Mouse (Mus musculus) gastrocnemius, adult 18-20 months (tissue): ENCODE results near the gene Olfr97. TPM values are rescaled to one million over a fixed set of nuclear protein-coding genes. Genes with fewer than 3 reads are reported as not detected.
A peak's percentile ranks its signal among the peaks of the same experiment; 100 is the strongest.
"Not testable (repeated sequence)": the region's sequence is repeated elsewhere in the genome, so short reads cannot be mapped to it uniquely, and the experiment has no call there.

ENCODE experiments used
- DNase-seq: peaks from one replicate; pipeline ENCODE4 v3.0.0; 2021; ENCODE audit warnings: low spot score
- long read RNA-seq, 2 experiments: library from polyadenylated mRNA; stranded (forward); transcript quantifications; one replicate each; pipeline ENCODE4 v2.0.0; 2021
- total RNA-seq, 2 experiments: library from RNA; stranded (reverse); gene quantifications; 2 replicates each; pipeline ENCODE4 v1.2.3; 2021

Olfr97 gene
- not detected for total RNA-seq
- long read RNA-seq, experiment 1: 0 reads
- long read RNA-seq, experiment 2: 0 reads

- DNase-seq: not testable (repeated sequence)
Observed at GRCm38 (mm10) chr17:37237230-37237629, at the start of gene Olfr97. TSS of gene Olfr97 (minus strand) at chr17:37237330.

- DNase-seq: no peak
Observed at GRCm38 (mm10) chr17:37283360-37283759, 46.2 kb upstream of the Olfr97 start, which contains the start of gene Olfr99. TSS of gene Olfr99 (minus strand) at chr17:37283460.

GRCm38 (mm10) chr17:37280331-37280730, 43.2 kb upstream of the Olfr97 start:
- DNase-seq: peak; percentile 45

GRCm38 (mm10) chr17:37276573-37276972, 39.4 kb upstream of the Olfr97 start:
- no peak for DNase-seq

GRCm38 (mm10) chr17:37275626-37276248, 38.6 kb upstream of the Olfr97 start:
- DNase-seq: no peak

- DNase-seq: peak; percentile 58
Observed at GRCm38 (mm10) chr17:37270702-37271092, 33.6 kb upstream of the Olfr97 start.

GRCm38 (mm10) chr17:37270058-37270701, 33.0 kb upstream of the Olfr97 start, which contains the start of gene H2-M3:
TSS of gene H2-M3 (plus strand) at chr17:37270220.
- peak; percentile 95 for DNase-seq

GRCm38 (mm10) chr17:37263626-37264025, 26.5 kb upstream of the Olfr97 start, which contains the start of gene Olfr98:
TSS of gene Olfr98 (minus strand) at chr17:37263749.
- DNase-seq: peak; percentile 15

GRCm38 (mm10) chr17:37250544-37250943, 13.4 kb upstream of the Olfr97 start:
- DNase-seq: no peak

GRCm38 (mm10) chr17:37249460-37249859, 12.3 kb upstream of the Olfr97 start:
- no peak for DNase-seq

GRCm38 (mm10) chr17:37246715-37247114, 9.6 kb upstream of the Olfr97 start:
- peak; percentile 51 for DNase-seq

- no peak for DNase-seq
Observed at GRCm38 (mm10) chr17:37242198-37242597, 5.1 kb upstream of the Olfr97 start.

GRCm38 (mm10) chr17:37221879-37222278, 15.3 kb downstream of the Olfr97 start:
- no peak for DNase-seq

GRCm38 (mm10) chr17:37219846-37220245, 17.3 kb downstream of the Olfr97 start, which contains the start of gene Olfr96:
TSS of gene Olfr96 (plus strand) at chr17:37220146.
- DNase-seq: no peak

- peak; percentile 58 for DNase-seq
Observed at GRCm38 (mm10) chr17:37218486-37218885, 18.6 kb downstream of the Olfr97 start.

GRCm38 (mm10) chr17:37213018-37213417, 24.1 kb downstream of the Olfr97 start, which contains the start of gene Olfr95:
TSS of gene Olfr95 (minus strand) at chr17:37213118.
- no peak for DNase-seq

GRCm38 (mm10) chr17:37210884-37211768, 26.0 kb downstream of the Olfr97 start:
- DNase-seq: no peak

- DNase-seq: no peak
Observed at GRCm38 (mm10) chr17:37203917-37204236, 33.3 kb downstream of the Olfr97 start.

- DNase-seq: peak; percentile 77
Observed at GRCm38 (mm10) chr17:37203206-37203916, 33.8 kb downstream of the Olfr97 start.

- no peak for DNase-seq
Observed at GRCm38 (mm10) chr17:37200894-37201293, 36.2 kb downstream of the Olfr97 start, which contains the start of gene Olfr94. TSS of gene Olfr94 (minus strand) at chr17:37200994.
